Mouse (Mus musculus) kidney, postnatal 14 days (tissue): ENCODE results near the gene Smtn.

Experiments used
- DNase-seq: peaks from one replicate; pipeline ENCODE4 v3.0.0; 2022; ENCODE audit warnings: mixed read lengths

The Smtn gene

DNA sequence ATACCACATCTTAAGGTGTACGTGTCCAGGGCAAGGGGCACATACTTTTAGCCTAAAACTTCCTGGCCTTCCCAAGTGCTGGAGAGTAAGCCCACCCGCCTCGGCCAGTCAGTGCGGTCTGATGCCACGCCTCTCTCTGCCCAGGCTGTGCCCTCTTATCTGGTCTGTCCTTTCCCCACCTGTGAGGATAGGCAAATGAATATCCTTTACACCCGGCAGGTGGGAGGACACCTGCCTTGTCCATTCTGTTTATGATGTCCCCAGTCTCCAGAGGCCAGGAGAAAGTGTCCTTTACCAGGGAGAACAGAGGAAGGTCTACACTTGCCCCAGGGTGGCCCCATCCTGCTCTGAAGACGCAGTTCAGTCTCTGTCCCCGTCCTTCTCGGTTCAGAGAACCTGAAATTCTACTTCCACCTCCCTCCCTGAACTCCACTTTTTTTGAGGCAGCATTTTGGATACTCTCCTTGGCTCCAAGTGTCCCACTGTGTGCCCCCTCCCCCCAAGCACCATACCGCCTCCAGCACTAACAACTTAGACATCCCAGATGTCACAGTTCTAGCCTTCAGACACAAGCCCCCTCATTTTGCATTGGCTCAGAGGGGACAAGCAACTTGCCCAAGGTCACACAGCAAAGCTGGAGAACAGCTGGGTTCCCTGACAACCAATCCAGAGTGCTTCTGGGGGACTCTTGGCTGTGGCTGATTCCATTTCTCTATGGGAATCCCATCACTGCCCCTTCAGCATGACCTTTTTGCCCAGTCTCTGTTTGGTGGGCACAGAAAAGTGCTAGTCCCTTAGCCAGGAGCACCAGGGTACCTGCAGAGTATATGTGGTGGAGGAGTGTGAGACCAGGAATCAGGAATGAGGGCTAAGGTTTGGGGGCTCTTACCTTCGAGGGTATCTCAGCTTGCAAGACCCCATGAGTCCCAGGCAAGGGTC lies 36.4 kb downstream of the Smtn start:
- no peak for DNase-seq

DNA sequence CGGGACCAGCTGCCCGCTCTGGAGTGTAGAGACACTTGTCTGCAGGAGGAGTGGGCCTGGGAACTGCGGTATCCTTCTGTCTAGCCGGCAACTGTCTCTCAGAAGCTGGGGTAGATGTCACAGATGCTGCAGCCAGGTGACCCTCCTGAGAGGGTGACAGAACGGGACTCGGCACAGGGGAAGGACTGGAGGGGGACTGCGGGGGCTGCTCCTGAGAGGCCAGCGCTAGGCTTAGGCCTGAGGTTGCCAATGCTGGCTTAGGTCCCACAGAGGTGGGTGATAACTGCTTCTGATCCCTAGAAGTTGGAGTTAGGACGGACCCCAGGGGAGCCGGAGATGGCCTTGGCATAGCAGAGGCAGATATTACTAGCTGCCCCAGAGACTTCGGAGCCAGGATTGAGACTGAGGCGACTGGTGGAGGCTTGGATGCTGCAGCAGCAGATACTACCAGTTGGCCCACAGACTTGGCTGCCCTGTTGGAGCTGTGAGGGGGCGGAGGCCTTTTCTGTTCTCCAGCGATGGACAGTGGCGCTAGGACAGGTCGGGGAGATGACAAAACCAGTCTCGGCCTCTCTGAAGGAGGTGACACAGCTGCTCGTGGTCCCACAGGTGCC lies 37.8 kb downstream of the Smtn start:
- no peak for DNase-seq

DNA sequence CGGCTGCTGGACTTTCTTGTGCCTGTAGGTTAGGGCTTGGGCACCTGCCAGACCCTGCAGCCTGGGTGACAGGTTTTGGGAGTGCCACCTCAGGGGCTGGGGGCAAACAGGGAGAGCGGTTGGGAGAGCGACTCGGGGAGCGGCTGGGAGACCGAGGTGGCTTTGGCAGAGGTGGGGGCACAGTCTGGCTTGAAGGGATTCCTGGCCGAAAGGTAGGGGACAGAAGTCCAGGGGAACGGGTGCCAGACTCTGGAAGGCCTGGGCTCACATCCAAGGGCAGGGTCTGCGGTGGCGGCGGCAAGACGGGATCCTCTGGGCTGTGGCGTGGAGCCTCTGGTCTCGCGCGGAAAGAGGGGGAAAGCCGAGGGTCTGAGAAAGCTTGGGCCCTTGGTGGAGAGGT lies 38.4 kb downstream of the Smtn start:
- no peak for DNase-seq

DNA sequence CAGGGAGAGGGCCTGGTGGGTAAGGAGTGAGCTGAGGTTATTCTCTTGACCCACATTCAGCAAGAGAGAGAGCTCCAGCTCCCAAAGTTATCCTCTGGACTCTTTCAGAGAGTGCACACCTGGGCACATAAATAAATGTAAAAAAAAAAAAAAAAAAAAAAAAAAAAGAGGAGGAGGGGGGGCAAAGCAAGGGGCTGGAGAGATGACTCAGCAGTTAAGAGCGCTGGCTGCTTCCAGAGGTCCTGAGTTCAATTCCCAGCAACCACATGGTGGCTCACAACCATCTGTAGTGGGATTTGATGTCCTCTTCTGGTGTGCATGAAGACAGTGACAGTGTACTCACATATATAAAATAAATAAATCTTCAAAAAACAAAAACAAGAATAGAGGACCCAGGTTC lies 43.1 kb downstream of the Smtn start:
- DNase-seq: no peak

DNA sequence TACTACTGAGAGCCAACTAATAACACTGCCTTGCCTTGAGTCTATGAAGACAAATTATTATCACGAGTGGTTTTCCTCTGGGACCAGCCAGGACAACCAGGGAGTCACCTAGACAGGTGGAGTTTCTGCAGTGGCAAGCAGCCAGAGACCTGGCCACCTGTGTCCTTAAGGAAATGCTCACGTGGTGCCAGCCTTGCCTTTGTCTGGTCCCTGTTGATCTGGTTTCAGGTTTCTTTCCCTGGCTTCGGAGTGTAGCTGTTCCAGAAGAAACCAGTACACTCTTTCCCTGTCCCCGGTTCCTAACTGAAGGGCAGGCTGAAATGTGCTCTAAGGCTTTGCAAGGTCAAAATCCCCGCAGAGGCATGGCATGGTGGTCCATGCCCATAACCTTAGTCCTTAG lies 43.7 kb downstream of the Smtn start:
- DNase-seq: peak; percentile 66

DNA sequence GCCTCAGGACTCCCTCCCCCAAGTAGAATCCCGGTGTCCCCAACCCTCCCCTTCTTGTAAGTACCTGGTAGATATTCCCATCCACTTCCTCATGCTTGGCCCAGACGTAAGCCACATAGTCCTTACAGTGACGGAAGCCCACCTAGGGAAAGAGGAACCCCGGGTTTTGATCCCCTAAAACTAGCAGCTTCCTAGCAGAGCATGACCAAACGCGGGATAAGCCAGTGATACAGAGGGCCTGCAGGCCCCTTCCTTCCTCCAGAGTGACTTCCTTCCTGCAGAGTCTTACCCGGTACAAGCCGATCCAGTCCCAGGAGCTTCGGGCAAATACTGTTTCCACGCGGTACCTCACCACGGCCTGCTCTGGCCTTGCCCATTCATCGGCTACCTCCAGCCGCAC lies 44.9 kb downstream of the Smtn start:
- no peak for DNase-seq

DNA sequence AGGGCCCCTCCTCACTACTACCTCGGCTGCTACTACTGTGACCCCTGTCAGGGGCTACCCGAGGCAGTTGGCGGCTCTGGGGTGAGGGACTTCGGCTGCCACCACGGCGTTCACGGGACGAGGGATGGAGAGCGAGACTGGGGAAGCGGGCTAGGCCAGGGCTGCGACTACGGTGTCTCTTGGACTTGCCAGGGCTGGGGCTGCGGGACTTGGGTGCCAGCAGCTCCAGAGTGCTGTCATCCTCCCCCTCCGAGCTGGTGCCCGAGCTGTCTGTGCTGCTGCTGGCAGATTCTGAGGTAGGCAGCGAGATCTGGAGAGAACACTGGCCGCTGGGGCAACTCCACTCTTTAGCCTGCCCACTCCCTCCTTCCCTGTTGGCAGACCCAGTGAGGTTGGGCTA lies 45.6 kb downstream of the Smtn start:
- no peak for DNase-seq

DNA sequence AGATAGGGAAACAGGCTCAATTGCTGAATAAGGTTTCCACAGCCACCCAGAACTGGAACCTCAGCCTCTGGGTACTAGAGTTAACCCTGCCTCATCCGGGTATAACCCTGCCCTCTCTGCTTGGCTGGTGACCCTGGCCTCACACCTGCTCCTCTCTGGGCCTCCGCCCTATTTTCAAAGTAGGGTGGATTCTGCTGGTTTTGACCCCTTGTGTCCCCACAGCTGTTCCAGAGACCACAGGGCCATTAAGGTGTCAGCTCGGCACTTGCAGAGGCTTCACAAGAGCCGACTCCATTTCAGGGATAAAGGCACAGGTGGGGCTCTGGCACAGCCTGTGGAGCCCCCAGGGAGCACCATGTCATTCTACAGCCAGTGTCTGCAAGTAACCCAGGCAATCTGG lies 47.7 kb downstream of the Smtn start:
- no peak for DNase-seq

DNA sequence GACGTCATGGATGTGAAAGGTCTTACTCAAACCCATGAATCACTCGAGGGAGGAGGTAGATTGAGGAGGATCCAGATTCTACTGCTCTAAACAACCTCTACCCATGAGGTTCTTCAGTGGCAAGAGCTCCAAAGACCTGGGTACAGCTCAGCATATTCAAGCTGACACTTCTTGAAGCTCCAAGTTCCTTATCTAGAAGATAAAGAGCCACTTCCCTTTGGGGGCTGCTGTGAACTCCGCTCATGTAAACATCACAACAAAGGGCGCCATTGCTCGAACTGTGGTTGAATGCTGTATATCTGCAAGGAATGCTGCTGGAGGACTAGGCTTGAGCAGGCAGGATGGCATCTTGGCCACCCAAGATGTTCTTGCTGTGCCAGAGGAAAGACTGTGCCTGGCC lies 51.4 kb downstream of the Smtn start:
- no peak for DNase-seq

DNA sequence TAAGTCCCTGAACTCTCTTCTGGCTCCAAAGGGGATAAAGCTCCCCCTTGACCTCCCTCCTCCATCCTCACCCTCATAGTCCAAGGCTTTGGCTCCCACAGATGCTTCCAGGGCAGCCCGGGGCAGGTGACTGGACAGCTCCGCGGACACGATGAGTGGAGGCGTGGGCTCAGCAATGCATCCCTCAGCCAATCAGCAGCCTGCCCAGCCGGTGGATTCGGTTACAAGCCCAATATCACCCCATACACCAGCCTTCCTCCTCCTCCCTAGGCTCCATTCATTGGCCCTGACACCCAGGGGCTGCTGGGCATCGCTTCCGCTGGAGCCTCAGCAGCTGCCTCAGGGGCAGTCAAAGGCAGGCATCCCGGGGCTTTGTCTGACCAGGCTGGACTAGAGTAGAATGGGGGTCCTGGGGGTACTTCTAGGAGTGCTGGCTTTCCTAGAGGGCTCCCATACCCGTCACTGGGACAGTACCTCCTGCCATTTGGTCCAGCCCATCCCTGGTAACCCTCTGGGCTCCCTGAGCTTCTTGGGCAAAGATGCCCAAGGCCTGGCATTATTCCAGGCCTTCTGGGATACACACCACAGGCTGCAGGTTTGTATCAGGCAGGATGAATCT lies 52.4 kb downstream of the Smtn start, which contains the start of gene Pla2g3:
Pla2g3 (plus strand) TSS at position 333 of the 619 bp plus-strand sequence.
- no peak for DNase-seq

DNA sequence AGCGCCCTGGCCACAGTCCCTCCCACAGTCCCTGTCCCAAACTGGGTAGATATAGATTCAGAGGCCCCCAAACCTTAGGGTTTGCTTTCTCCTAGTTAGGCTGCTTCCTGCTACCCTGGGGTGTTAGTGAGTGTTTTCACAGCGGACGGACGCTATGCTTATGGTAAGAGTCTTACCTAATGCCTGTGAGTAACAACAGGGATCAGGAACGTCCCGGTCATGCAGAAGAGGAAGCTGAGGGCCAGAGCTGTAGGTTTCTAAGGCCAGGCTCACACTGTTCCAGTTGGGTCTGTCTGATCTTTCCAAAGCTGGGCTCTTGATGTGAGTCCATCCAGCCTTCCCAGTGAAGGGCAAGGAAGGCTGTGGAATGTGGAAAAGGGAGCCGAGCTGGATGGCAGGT lies 54.1 kb downstream of the Smtn start:
- no peak for DNase-seq

DNA sequence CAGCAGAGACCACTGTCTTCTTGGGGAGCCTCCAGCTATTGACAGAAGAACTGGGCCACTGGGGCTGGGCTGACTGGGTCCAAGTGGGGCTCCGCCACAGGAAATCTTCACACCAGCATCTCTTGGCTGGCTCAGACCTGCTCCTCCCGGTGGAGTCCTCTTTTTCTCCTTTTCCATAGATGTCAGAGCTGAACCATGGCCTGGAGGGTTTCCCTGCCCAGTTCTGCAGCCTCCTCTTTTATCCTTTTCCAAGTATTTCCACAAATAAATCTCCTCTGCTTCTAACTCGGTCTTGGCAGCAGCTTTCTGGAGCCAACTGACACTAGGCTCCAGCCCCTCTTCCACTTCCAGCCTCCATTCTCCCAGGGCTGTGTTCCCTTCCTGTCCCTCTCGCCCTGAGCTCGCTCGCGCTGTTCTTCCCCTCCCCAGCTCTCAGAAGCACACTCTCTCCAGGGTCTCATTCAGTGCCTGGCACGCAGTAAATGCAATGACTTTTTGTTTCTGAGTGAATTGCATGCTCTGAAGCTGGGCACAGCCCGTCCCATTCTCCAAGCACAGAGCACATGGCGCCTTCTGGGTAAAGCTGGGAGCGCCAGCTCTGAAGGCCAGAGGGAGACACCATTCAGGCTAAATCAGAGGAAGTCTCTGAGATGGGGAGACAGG lies 56.3 kb downstream of the Smtn start:
- DNase-seq: no peak

DNA sequence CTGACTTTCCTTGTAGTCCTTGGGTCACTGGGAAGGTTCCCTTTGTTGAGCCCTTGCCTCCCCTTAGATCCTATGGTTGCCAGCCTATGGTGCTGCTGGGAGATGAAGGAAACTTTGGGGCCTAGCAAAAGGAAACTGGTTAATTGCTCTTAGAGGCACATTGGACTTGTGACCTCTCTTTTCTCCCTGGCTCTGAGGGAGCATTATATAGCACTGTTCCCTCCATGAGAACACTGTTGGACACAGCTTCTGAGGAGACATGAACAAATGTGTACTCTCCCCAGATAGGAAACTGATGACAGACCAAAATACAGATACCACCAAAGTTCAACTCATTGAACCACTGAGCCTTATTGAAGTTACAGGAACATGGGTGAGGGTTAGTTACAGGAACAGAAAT lies 64.9 kb downstream of the Smtn start:
- no peak for DNase-seq

DNA sequence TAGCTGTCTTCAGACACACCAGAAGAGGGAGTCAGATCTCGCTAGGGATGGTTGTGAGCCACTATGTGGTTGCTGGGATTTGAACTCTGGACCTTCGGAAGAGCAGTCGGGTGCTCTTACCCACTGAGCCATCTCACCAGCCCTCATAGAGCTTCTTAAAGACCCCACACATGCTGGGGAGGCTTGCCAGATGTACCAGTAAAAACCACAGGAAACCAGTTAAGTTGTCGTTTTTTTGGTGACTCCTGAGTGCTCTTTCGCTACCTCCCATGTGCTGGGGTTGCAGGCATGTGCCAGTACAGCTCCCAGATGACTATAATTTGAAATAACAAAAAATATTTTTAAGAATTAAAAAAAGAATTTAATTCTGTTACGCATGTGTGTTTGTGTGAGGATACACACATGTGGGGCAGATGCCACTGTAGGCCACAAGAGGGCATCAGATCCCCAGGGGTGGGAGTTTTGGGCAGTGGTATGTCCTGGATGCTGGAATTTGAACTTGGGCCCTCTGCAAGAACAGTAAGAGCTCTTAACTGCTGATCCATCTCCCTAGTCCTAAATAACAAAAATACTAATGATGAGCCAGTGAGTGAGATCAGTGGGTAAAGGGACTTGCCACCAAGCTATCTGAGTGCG lies 65.8 kb downstream of the Smtn start:
- DNase-seq: peak; percentile 33

DNA sequence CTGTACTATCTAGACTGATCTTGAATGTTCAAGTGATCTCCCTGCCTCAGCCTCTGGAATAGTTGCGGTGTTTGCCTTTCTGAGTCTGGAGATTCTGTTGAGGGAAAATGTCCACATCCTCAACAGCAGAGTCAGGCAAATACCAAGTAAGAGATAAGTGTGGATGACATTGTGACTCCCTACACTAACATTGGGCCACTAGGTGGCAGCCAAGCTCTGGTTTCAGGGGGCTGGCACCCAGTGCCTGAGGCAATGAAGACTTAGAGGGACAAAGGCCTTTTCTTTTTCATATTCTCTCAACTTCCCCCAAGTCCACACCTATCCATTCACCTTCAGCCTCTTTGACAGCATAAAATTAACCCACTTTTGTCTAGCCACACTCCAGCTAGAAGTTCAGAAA lies 67.9 kb downstream of the Smtn start:
- DNase-seq: peak; percentile 90

DNA sequence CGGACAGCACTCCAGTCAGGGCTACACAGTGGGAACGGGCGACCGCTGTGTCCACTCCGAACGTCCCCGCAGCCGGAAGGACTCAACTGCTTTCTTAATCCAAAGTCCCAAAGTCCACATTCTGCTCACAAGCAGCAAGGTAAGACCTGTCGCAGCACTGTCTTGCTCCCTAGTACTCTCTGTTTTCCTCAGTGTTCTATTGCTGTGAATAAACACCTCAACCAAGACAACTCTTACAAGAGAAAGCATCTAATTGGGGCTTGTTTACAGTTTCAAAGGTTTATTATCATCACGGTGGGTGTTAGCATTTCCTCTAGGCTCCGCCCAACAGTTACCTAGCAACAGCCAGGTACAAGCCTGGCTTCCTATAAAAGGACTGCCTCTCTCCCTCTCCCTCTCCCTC lies 69.0 kb downstream of the Smtn start:
- peak; percentile 55 for DNase-seq
